Comparison of ENCODE assay signal across 19 mouse cellular contexts in the genomic region with DNA sequence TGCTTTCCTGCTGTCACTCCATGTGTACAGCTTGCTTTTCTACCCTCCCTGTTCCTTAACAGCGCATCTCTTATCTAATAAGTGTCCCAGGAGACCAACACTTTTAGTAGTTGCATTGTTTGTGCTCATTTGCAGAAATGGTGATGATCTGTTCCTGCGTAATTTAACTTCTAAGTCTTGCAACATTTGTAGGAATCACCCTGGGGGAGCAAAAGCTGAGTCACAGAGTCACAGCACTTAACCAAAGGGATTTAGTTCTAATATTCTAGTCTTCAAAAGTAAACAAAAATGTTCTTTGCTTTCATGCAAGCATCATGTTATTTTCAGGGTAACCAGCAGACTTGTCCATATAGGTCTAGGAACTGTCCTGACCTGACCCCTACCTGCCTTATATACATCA.
DNase-seq lines count a peak whose midpoint lies in the region; ATAC-seq and TF ChIP-seq lines count a peak whose summit lies in the region.
"Had no signal": no experiment of that assay in that cellular context is flagged by ENCODE, and none has a peak within 500 bp of the region (broad histone marks: within the 10 kb centered on the region; RNA-seq: fewer than 3 reads in every experiment).

No protein-coding gene starts in this region.

- no peak for ATAC-seq in midbrain, postnatal 0 days (ENCODE audit: low FRiP score)
- ATAC-seq in midbrain, embryonic 11.5 days (ENCODE audit: low FRiP score) = no peak
- no peak for ATAC-seq in activated CD4-positive, CD25-positive, alpha-beta regulatory T cell, adult 4 months
- ATAC-seq: forebrain, embryonic 13.5 days; forebrain, embryonic 15.5 days; forebrain, postnatal 0 days had no signal

- no peak overlapping the region for H3K27ac ChIP-seq in midbrain, postnatal 0 days (ENCODE audit: low read depth, low read length)
- no peak overlapping the region for H3K27ac ChIP-seq in midbrain, embryonic 11.5 days (ENCODE audit: low read depth, low read length)
- H3K27ac ChIP-seq: embryonic facial prominence, embryonic 10.5 days; embryonic facial prominence, embryonic 12.5 days; forebrain, embryonic 13.5 days; forebrain, embryonic 15.5 days had no signal

- H3K36me3 ChIP-seq in midbrain, postnatal 0 days (ENCODE audit: insufficient read depth, low read length) = no peaks in the 10 kb centered on the region
- no peaks in the 10 kb centered on the region for H3K36me3 ChIP-seq in midbrain, embryonic 11.5 days (ENCODE audit: control insufficient read depth, insufficient read depth, low read length)
- H3K36me3 ChIP-seq: embryonic facial prominence, embryonic 10.5 days; embryonic facial prominence, embryonic 12.5 days; forebrain, embryonic 15.5 days had no signal

- H3K9ac ChIP-seq in midbrain, postnatal 0 days (replicated peaks; ENCODE audit: low read length, poor library complexity, severe bottlenecking) = no peak overlapping the region
- no peak overlapping the region for H3K9ac ChIP-seq in midbrain, embryonic 11.5 days (ENCODE audit: low read length)
- H3K9ac ChIP-seq: embryonic facial prominence, embryonic 12.5 days; forebrain, embryonic 13.5 days; forebrain, embryonic 15.5 days; forebrain, postnatal 0 days had no signal

- WGBS in midbrain, postnatal 0 days = 82% methylated on average over 2 of the region's 2 CpGs
- WGBS in midbrain, embryonic 11.5 days = 88% methylated on average over 2 of the region's 2 CpGs

- peak; percentile 16 for DNase-seq in heart, adult 11 months
- DNase-seq in heart, postnatal 10 days = no peak
- DNase-seq in midbrain, postnatal 0 days (ENCODE audit: low spot score) = peak; percentile 2
- DNase-seq in midbrain, embryonic 11.5 days (ENCODE audit: low spot score, missing footprints) = no peak
- peak; percentile 15 for DNase-seq in brain, adult 2 months (ENCODE audit: low read depth, low spot score)
- DNase-seq: adrenal gland, adult 2 months; adrenal gland, postnatal 10 days; adrenal gland, postnatal 25 days; cerebellum, adult 11-12 months; cerebellum, adult 2 months; cerebellum, adult 9-10 months; cerebellum, postnatal 10 days; cerebellum, postnatal 25 days; forebrain, postnatal 0 days had no signal

- no peaks in the 10 kb centered on the region for H3K9me3 ChIP-seq in midbrain, postnatal 0 days (ENCODE audit: low read length)
- no peaks in the 10 kb centered on the region for H3K9me3 ChIP-seq in midbrain, embryonic 11.5 days (ENCODE audit: control insufficient read depth, low read length)
- H3K9me3 ChIP-seq: embryonic facial prominence, embryonic 10.5 days; embryonic facial prominence, embryonic 12.5 days; forebrain, embryonic 13.5 days; forebrain, embryonic 15.5 days had no signal

- no peak for TF ChIP-seq CTCF in midbrain, postnatal 0 days (IDR thresholded peaks at IDR 0.05)

- intact Hi-C loops in heart, postnatal 10 days (cut with DNase I) = no loop called here

- H3K4me1 ChIP-seq in midbrain, postnatal 0 days (ENCODE audit: insufficient read depth, low read length) = no peaks in the 10 kb centered on the region
- H3K4me1 ChIP-seq in midbrain, embryonic 11.5 days (ENCODE audit: control insufficient read depth, insufficient read depth, low read length) = no peaks in the 10 kb centered on the region
- H3K4me1 ChIP-seq: embryonic facial prominence, embryonic 10.5 days; embryonic facial prominence, embryonic 12.5 days; forebrain, embryonic 13.5 days; forebrain, embryonic 15.5 days had no signal

- H3K4me2 ChIP-seq in midbrain, postnatal 0 days (ENCODE audit: low read depth, low read length, poor library complexity, severe bottlenecking) = no peak overlapping the region
- H3K4me2 ChIP-seq in midbrain, embryonic 11.5 days = no peak overlapping the region
- H3K4me2 ChIP-seq: embryonic facial prominence, embryonic 12.5 days; forebrain, embryonic 13.5 days; forebrain, embryonic 15.5 days had no signal

- H3K4me3 ChIP-seq in midbrain, postnatal 0 days (ENCODE audit: low read depth, low read length) = no peak overlapping the region
- no peak overlapping the region for H3K4me3 ChIP-seq in midbrain, embryonic 11.5 days (ENCODE audit: low read depth, low read length)
- H3K4me3 ChIP-seq: embryonic facial prominence, embryonic 10.5 days; embryonic facial prominence, embryonic 12.5 days; forebrain, embryonic 13.5 days; forebrain, embryonic 15.5 days had no signal

- H3K27me3 ChIP-seq in midbrain, postnatal 0 days (ENCODE audit: insufficient read depth, low read length) = no peaks in the 10 kb centered on the region
- H3K27me3 ChIP-seq in midbrain, embryonic 11.5 days (ENCODE audit: control insufficient read depth, insufficient read depth, low read length) = no peaks in the 10 kb centered on the region
- H3K27me3 ChIP-seq: embryonic facial prominence, embryonic 12.5 days; forebrain, embryonic 13.5 days; forebrain, embryonic 15.5 days had no signal

Comparison
In these comparisons a context has a peak if more than half of its experiments do, and no peak if none do; other contexts are left out.
1. DNase-seq: peak in heart, adult 11 months (single experiment), midbrain, postnatal 0 days (single experiment) and brain, adult 2 months (single experiment); none in heart, postnatal 10 days (0 of 2) and midbrain, embryonic 11.5 days (single experiment).